Mouse (Mus musculus) embryonic stem cell, embryonic (primary cell): ENCODE results near the gene Prr12.

Experiments used
- CTCF ChIA-PET, 4 experiments: fragments of 300-600 bp in 2 of 4; fragments of 350-600 bp in 2 of 4; sonication (Branson Sonifier 250); formaldehyde crosslinking; loops; one replicate each; lab custom pipeline; 2022; ENCODE audit warnings: inconsistent platforms in 2 of 4; lab: Charles Lee
- POLR2A ChIA-PET, 4 experiments: fragments of 300-600 bp in 2 of 4; fragments of 350-600 bp in 2 of 4; sonication (Branson Sonifier 250); formaldehyde crosslinking; loops; one replicate each; lab custom pipeline; 2022; ENCODE audit warnings: antibody characterized with exemption in 4 of 4, inconsistent platforms in 1 of 4; lab: Charles Lee

Prr12 gene

GRCm38 (mm10) chr7:45050945-45051600 lies 1.6 kb downstream of the Prr12 start:
- ChIA-PET POLR2A (interaction anchor here in 3 of 4 experiments (0.8 to 7.0 kb wide), 40 partner anchors 9 to 409 kb away, joined by 3 to 98 read pairs (median 4); partner anchors contain the start of genes Rras (in 3 of the 3), Ap2a1 (in 2 of the 3), Akt1s1 (in 1 of the 3) and Aldh16a1 (in 1 of the 3)), CTCF (interaction anchor here (0.6 to 2.1 kb wide), 14 partner anchors 7 to 204 kb away, joined by 3 to 9 read pairs (median 3); partner anchors contain the start of genes Aldh16a1 (in 1 of the 4), Pih1d1 (in 1 of the 4) and Rras (in 1 of the 4))

GRCm38 (mm10) chr7:45048923-45049657 lies 3.6 kb downstream of the Prr12 start:
- CTCF ChIA-PET = interaction anchor here (0.6 to 4.5 kb wide), 28 partner anchors 8 to 388 kb away, joined by 3 to 48 read pairs (median 3); partner anchors contain the start of genes Flt3l (in 2 of the 4), Gm45713 (in 2 of the 4), Ap2a1 (in 1 of the 4) and Rras (in 1 of the 4)
- POLR2A ChIA-PET = interaction anchor here (0.5 to 4.0 kb wide), 50 partner anchors 9 to 821 kb away, joined by 3 to 29 read pairs (median 5); partner anchors contain the start of genes Rras (in 3 of the 4), Prmt1 (in 2 of the 4), Aldh16a1 (in 1 of the 4) and Ftl1 (in 1 of the 4)

- ChIA-PET CTCF (interaction anchor here (0.5 to 4.5 kb wide), 26 partner anchors 8 to 389 kb away, joined by 3 to 48 read pairs (median 3); partner anchors contain the start of genes Flt3l (in 2 of the 4), Gm45713 (in 2 of the 4), Ap2a1 (in 1 of the 4) and Rras (in 1 of the 4)), POLR2A (interaction anchor here (0.6 to 4.0 kb wide), 54 partner anchors 8 to 456 kb away, joined by 3 to 29 read pairs (median 5); partner anchors contain the start of genes Rras (in 3 of the 4), Prmt1 (in 2 of the 4), Aldh16a1 (in 1 of the 4) and Ftl1 (in 1 of the 4))
Measured at GRCm38 (mm10) chr7:45048001-45048890, 4.4 kb downstream of the Prr12 start.

DNA sequence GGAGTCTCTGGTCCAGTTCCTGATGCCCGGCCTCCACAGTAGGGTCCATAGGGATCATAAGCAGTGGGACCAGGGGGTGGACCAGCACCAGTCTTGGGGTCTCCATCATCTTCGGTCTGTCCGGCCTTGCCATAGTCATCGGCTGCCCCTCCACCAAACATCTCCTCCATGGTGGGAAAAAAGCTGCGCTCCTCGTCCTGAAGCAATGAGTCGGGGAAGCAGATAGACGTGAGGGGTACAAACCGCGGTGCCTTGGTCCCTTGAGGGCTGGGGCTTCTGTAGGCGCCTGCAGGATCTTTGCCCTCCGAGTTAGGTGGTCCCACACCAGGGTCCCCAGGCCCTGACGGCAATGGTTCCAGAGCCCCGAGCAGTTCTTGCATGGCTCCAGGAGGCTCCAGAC lies 5.2 kb downstream of the Prr12 start:
- CTCF ChIA-PET = interaction anchor here in 3 of 4 experiments (0.9 to 4.5 kb wide), 7 partner anchors 8 to 77 kb away, joined by 3 to 48 read pairs (median 21); no protein-coding TSS in a partner anchor
- POLR2A ChIA-PET = interaction anchor here (0.8 to 4.0 kb wide), 33 partner anchors 8 to 412 kb away, joined by 3 to 29 read pairs (median 6); partner anchors contain the start of genes Rras (in 2 of the 4), Aldh16a1 (in 1 of the 4), Ftl1 (in 1 of the 4) and Pih1d1 (in 1 of the 4)

DNA sequence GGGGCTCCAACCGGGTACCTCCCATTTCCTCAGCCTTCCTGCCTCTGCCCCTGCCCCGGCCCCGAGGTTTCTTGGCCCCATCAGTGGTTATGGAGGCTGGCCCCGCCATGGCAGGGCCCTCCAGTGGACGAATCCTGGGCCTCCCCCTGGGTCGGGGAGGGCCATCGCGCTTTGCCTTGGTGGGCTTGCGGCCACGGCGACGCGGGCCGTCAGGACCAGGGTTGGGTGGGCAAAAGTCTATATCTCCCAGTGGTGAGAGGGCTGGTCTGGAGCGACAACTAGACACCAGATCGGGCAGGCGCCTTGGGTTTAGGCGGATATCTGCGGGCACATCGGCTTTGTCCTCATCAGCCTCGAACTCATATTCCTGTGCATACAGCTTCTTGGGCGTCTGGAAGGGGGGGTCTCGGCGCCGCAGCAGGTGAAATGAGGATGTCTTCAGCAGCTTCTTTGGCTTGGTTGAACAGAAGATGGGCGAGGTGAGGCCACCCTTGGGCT lies 5.8 kb downstream of the Prr12 start:
- CTCF ChIA-PET = interaction anchor here in 2 of 4 experiments (0.9 to 4.5 kb wide), 5 partner anchors 8 to 22 kb away, joined by 3 to 48 read pairs (median 32); no protein-coding TSS in a partner anchor
- POLR2A ChIA-PET = interaction anchor here (0.6 to 4.0 kb wide), 15 partner anchors 8 to 324 kb away, joined by 3 to 29 read pairs (median 8); partner anchors contain the start of genes Aldh16a1 (in 1 of the 4), Pih1d1 (in 1 of the 4), Rras (in 1 of the 4) and Scaf1 (in 1 of the 4)

GRCm38 (mm10) chr7:45045741-45046140 lies 6.9 kb downstream of the Prr12 start:
- ChIA-PET POLR2A (interaction anchor here in 3 of 4 experiments (0.7 to 4.0 kb wide), 11 partner anchors 10 to 80 kb away, joined by 3 to 25 read pairs (median 3); partner anchors contain the start of gene Rras (in 1 of the 3)), CTCF (interaction anchor here in 2 of 4 experiments (0.6 to 4.5 kb wide), 3 partner anchors 7 to 31 kb away, joined by 6 to 36 read pairs (median 32); no protein-coding TSS in a partner anchor)

GRCm38 (mm10) chr7:45043307-45043706 lies 9.4 kb downstream of the Prr12 start:
- POLR2A ChIA-PET = interaction anchor here in 3 of 4 experiments (1.0 to 2.1 kb wide), 7 partner anchors 9 to 26 kb away, joined by 3 to 7 read pairs (median 4); partner anchors contain the start of genes Rras (in 2 of the 3) and Scaf1 (in 1 of the 3)

GRCm38 (mm10) chr7:45040851-45041250 lies 11.8 kb downstream of the Prr12 start:
- POLR2A ChIA-PET = interaction anchor here in 3 of 4 experiments (0.8 to 5.6 kb wide), 30 partner anchors 8 to 224 kb away, joined by 3 to 66 read pairs (median 4); partner anchors contain the start of genes Prmt1 (in 2 of the 3), Rras (in 2 of the 3), Ap2a1 (in 1 of the 3) and Atf5 (in 1 of the 3)

More at GRCm38 (mm10) chr7:45043307-45043706, 9.4 kb downstream of the Prr12 start:
- CTCF ChIA-PET = interaction anchor here in 3 of 4 experiments (0.6 to 1.0 kb wide), 5 partner anchors 8 to 115 kb away, joined by 3 read pairs; no protein-coding TSS in a partner anchor

GRCm38 (mm10) chr7:45038411-45038810 lies 14.3 kb downstream of the Prr12 start:
- CTCF ChIA-PET = interaction anchor here (0.6 to 4.6 kb wide), 28 partner anchors 9 to 124 kb away, joined by 3 to 36 read pairs (median 5); partner anchors contain the start of genes Flt3l (in 1 of the 4), Gm45713 (in 1 of the 4), Prmt1 (in 1 of the 4) and Prr12 (in 1 of the 4)
- POLR2A ChIA-PET = interaction anchor here (0.5 to 5.6 kb wide), 33 partner anchors 9 to 1817 kb away, joined by 3 to 66 read pairs (median 4); partner anchors contain the start of genes Prmt1 (in 2 of the 4), Rras (in 2 of the 4), Scaf1 (in 2 of the 4) and Irf3 (in 1 of the 4)

More at GRCm38 (mm10) chr7:45040851-45041250, 11.8 kb downstream of the Prr12 start:
- CTCF ChIA-PET = interaction anchor here (0.6 to 4.6 kb wide), 10 partner anchors 7 to 369 kb away, joined by 3 to 36 read pairs (median 5); partner anchors contain the start of gene Rras (in 2 of the 4)

DNA sequence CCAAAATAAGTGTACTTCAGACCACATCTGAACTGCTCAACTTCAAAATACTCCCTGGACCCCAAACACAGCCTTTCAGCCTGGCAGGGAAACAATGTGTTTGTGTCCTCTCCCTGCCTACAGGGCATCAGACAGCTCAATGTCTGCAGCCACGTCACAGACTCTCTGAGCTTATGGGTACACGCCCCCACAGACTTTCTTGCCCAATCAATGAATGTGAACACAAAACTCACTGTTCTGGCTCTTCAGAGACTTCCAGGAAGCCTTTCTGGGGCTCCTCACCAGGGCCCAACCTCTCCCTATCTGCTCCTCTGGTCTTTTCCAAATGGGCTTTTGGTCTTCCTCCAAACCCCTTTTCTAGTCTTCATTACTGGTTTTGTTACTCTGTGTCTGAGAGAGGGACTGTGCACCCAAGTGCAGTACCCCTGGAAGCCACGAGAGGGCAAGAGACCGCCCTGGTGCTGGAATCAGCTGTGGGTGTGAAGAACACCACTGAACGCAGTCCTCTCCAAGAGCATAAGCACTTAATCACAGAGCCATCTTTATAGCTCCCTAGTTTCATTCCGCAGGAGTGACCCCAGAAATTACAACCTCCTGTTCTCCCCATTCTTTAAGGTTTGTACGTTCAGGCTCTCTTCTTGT lies 14.8 kb downstream of the Prr12 start:
- POLR2A ChIA-PET = interaction anchor here (0.6 to 5.6 kb wide), 34 partner anchors 10 to 322 kb away, joined by 3 to 66 read pairs (median 3); partner anchors contain the start of genes Prmt1 (in 2 of the 4), Rras (in 2 of the 4), Scaf1 (in 2 of the 4) and Irf3 (in 1 of the 4)

DNA sequence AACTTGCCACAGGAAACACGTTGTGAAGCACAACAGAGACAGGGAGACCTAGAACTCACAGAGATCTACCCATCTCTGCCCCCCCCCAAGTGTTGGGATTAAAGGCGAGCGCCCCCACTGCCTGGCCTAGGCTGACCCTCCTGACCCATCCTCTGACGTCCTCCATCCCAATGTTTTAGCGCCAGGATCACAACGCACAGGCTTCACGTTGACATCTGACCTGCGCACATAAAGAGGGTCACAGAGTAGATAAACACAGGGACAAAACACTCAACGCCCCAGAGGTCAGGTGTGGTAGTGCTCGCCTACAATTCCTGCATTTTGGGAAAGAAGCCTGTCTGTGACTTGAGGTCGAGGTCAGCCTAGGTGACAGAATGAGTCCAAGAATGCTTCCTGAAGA lies 16.0 kb downstream of the Prr12 start:
- CTCF ChIA-PET = interaction anchor here in 3 of 4 experiments (1.0 to 5.1 kb wide), 5 partner anchors 10 to 32 kb away, joined by 3 to 22 read pairs (median 8); partner anchors contain the start of gene Scaf1 (in 1 of the 3)
- POLR2A ChIA-PET = interaction anchor here in 2 of 4 experiments (1.2 to 2.4 kb wide), 8 partner anchors 9 to 63 kb away, joined by 3 to 15 read pairs (median 6); partner anchors contain the start of genes Prmt1 (in 1 of the 2) and Scaf1 (in 1 of the 2)

More for the DNA sequence above, 14.8 kb downstream of the Prr12 start:
- CTCF ChIA-PET = interaction anchor here (0.6 to 4.6 kb wide), 30 partner anchors 8 to 290 kb away, joined by 3 to 36 read pairs (median 5); partner anchors contain the start of genes Flt3l (in 1 of the 4), Gm45713 (in 1 of the 4), Prmt1 (in 1 of the 4) and Prr12 (in 1 of the 4)

DNA sequence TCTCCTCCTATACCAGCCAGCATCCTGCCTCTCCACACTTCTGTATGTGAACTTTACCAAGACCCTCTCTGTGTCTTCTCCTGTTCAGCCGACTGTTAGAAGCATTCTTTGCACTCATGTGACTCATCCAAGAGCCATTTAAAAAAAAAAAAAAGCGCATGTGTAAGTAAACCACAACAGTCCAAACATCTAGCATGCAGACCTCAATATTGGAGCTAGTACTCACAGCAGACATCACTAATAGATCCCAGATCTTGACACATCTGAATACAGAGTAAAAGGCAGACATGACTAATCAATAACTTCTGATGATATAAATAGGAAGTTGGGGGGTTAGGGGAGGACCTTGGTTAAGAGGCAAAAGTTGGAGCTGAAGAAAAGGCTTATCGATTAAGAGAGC lies 17.1 kb downstream of the Prr12 start:
- CTCF ChIA-PET = interaction anchor here (0.6 to 5.1 kb wide), 14 partner anchors 9 to 386 kb away, joined by 3 to 22 read pairs (median 4); partner anchors contain the start of genes Prmt1 (in 1 of the 4) and Scaf1 (in 1 of the 4)
- POLR2A ChIA-PET = interaction anchor here in 3 of 4 experiments (0.5 to 2.4 kb wide), 31 partner anchors 9 to 1362 kb away, joined by 3 to 15 read pairs (median 3); partner anchors contain the start of genes Prmt1 (in 2 of the 3), Prr12 (in 2 of the 3), Rras (in 2 of the 3) and Aldh16a1 (in 1 of the 3)

DNA sequence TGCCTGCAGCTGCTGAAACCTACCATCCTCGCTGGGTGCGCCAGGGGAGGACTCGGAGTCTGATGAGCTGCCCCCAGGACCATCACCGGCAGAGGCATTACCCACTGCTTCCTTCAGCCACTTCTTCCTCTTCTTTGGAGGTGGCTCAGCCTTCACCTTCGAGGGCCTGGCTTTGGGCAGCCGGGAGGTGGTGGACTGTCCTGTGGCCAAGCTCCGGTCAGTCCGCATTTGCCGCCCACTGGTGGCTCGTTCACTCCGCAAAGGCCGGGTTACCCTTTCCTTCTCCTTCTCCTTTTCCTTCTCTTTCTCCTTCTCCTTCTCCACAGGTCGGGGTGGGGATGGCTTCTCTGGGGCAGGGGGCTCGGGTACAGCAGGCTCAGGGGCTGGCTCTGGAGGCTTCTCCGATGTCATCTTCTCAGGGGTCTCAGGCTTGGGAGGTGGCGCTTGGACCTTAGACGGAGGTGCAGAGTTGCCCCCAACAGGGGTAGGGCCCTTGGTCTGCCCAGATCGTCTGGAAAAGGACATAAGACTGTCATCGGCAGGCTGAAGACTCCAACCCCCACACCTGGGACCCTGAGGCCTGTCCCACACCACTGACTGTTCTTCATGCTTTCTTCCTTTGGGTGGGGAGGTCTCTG lies 18.8 kb downstream of the Prr12 start:
- ChIA-PET POLR2A (interaction anchor here in 3 of 4 experiments (0.7 to 2.2 kb wide), 6 partner anchors 15 to 82 kb away, joined by 3 to 10 read pairs (median 3); partner anchors contain the start of genes Prmt1 (in 2 of the 3), Rras (in 1 of the 3) and Scaf1 (in 1 of the 3)), CTCF (interaction anchor here in 3 of 4 experiments (0.8 to 5.1 kb wide), 6 partner anchors 15 to 525 kb away, joined by 3 to 22 read pairs (median 3); no protein-coding TSS in a partner anchor)
